Mouse (Mus musculus) megakaryocyte, embryonic 14.5 days (primary cell): ENCODE data around the gene Gm9508. TPM values are rescaled to one million over a fixed set of nuclear protein-coding genes. Genes with fewer than 3 reads are reported as not detected.
A peak's percentile ranks its signal among the peaks of the same experiment; 100 is the strongest.
"Not testable (repeated sequence)": the region's sequence is repeated elsewhere in the genome, so short reads cannot be mapped to it uniquely, and the experiment has no call there.

Source experiments
- H3K27me3 ChIP-seq: replicated peaks from 2 replicates; pipeline ENCODE3; 2012; ENCODE audit warnings: inconsistent platforms
- H3K36me3 ChIP-seq: replicated peaks from 2 replicates; pipeline ENCODE3; 2012; ENCODE audit warnings: low read length, inconsistent platforms, mixed read lengths
- H3K4me1 ChIP-seq: 2 replicates; pipeline ENCODE4 v1.6.1; 2012; ENCODE audit warnings: inconsistent platforms
- H3K4me3 ChIP-seq: replicated peaks from 2 replicates; pipeline ENCODE3; 2012; ENCODE audit warnings: moderate library complexity, mild to moderate bottlenecking, inconsistent platforms
- H3K9me3 ChIP-seq: 2 replicates; pipeline ENCODE4 v1.6.1; 2012; ENCODE audit warnings: inconsistent platforms
- FLI1 ChIP-seq: IDR thresholded peaks from 2 replicates; pipeline ENCODE4 v1.6.1; 2012; ENCODE audit warnings: low read length, inconsistent platforms, mixed read lengths
- GATA1 ChIP-seq: IDR thresholded peaks from 3 replicates; pipeline ENCODE4 v1.6.1; 2012; ENCODE audit warnings: mixed read lengths, low read length, inconsistent platforms, borderline replicate concordance
- polyA plus RNA-seq: library from polyadenylated mRNA; stranded (reverse); fragments of >175 nt; gene quantifications from 2 replicates; pipeline ENCODE4 v1.2.3, GENCODE M21; 2012; ENCODE audit warnings: low replicate concordance; ENCODE audit not compliant: insufficient read depth

The Gm9508 gene
- not detected in 2 replicates for polyA plus RNA-seq

DNA sequence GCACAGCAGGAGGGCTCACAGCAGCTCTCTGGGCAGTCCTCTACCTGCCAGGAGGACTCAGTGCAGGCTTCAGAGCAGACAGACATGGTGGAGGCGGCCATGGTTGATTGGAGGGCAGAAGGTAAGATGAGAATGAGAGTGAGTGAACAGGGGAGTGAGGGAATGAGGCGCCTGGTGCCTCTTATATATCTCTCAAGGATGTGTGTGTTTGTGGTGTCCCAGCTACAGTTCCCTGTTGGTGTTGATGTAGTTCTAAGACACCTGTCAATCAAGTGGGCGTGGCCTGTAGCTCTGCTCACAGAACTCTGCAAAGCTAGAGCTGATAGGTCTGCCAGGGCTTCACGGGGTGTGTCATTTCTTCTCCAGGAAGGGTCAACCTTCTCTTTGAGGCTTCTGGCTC lies at the start of gene Gm9508:
Gm9508 (minus strand) TSS at position 101 of the 400 bp plus-strand sequence.
- no peaks in the 10 kb centered on the region; the same call in 1 of the 2 replicates for H3K4me1 ChIP-seq
- peaks cover 59% of the 10 kb centered on the region for H3K27me3 ChIP-seq
- H3K36me3 ChIP-seq = no peaks in the 10 kb centered on the region
- TF ChIP-seq GATA1 (no peak), FLI1 (no peak)
- H3K9me3 ChIP-seq = peaks cover 22% of the 10 kb centered on the region
- no peak within 1 kb of the TSS for H3K4me3 ChIP-seq

DNA sequence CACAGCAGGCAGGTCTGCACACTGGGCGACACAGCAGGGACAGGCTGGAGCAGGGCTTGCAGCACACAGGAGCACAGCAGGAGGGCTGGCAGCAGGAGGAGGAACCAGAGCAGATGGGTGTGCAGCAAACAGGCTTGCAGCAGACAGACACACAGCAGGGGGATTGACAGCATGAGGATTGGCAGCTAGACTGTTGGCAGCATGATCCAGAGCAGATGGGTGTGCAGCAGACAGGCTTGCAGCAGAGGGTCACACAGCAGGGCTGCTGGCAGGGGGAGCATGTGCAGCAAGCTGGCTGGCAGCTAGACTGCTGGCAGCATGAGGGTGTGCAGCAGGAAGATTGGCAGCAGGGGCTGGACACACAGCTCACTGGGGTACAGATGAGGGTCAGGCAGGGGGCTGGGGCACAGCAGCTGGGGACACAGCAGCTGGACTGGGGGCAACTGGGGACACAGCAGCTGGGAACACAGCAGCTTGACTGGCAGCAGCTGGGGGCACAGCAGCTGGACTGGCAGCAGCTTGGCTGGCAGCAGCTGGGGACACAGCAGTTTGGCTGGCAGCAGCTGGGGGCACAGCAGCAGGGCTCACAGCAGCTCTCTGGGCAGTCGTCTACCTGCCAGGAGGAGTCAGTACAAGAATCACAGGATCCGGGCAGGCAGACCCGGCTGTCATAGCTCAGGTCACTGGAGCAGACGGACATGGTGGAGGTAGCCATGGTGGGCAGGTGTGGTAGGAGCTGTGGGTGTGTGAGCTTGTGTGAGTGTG lies 45.1 kb upstream of the Gm9508 start, which contains the start of gene Gm18596:
Gm18596 (minus strand) TSS at position 715 of the 765 bp plus-strand sequence.
- Histone ChIP-seq H3K27me3 (peaks cover 41% of the 10 kb centered on the region), H3K9me3 (peaks cover 11% of the 10 kb centered on the region)
- not testable (repeated sequence) for H3K36me3 ChIP-seq, H3K4me3 ChIP-seq, H3K4me1 ChIP-seq

DNA sequence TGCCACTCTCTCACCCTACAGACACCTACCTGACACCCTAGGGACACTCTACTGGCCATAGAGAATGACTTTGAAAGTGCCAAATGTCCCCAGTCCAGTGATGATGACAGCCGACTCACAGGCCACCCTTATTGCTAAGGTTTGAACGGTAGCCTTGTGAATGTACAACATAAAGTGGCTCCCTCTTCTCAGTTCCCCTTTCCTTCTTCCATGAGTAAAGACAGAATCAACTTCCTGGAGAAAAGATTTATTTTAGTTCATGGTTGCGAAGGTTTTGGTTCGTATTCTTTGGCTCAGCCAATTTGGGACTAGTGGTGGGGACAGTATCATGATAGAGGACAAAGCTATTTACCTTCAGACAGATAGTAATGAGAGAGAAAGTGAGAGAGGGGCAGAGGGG lies 41.9 kb upstream of the Gm9508 start:
- no peaks in the 10 kb centered on the region for H3K36me3 ChIP-seq

DNA sequence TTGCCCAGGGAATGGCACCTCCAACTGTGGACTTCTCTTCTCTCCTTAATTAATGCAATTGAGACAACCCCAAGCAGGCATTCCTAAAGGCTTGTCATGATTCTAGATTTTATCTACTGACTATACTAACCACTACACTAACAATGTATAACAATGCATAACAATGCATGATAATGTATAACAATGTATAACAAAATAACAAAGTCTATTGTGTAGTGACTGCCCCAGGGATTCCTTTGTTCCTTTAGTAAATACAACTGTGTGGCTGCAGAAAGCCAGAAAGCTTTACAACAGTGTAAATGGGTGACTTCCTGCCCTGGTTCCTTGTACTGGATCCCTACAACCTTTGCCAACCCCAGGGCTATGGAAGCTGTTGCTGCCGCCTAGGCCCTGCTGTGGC lies 38.9 kb upstream of the Gm9508 start:
- H3K4me1 ChIP-seq = peaks cover 9% of the 10 kb centered on the region
- H3K9me3 ChIP-seq = peaks cover 11% of the 10 kb centered on the region
- no peaks in the 10 kb centered on the region for H3K36me3 ChIP-seq
- TF ChIP-seq FLI1 (no peak), GATA1 (no peak)
- H3K4me3 ChIP-seq = no peak overlapping the region
- peaks cover 39% of the 10 kb centered on the region for H3K27me3 ChIP-seq

More for the DNA sequence above, 41.9 kb upstream of the Gm9508 start:
- peaks cover 9% of the 10 kb centered on the region for H3K9me3 ChIP-seq
- no peak overlapping the region for H3K4me3 ChIP-seq
- peaks cover 47% of the 10 kb centered on the region for H3K27me3 ChIP-seq
- peaks cover 3% of the 10 kb centered on the region; the same call in 1 of the 2 replicates for H3K4me1 ChIP-seq
- TF ChIP-seq FLI1 (no peak), GATA1 (no peak)

DNA sequence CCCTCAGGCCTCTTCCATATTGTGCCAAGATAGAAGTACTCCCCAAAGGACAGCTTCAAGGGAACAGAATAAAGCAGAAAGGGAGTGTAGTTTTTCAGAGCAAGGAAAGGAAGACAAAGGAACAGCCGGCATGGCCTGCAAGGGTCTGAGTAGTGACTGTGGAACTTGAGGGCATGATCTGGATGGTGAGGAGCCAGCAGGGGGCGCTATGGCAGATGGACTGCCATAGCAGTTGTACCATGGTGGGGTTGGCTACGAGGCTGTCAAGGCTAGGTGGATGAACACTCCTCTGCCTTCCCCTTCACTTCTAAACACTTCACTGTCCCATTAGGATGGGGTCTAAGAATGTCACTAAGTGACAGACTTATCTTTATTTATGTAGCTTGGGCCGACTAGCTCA lies 32.2 kb upstream of the Gm9508 start:
- TF ChIP-seq FLI1 (no peak), GATA1 (no peak)
- H3K4me1 ChIP-seq = peaks cover 5% of the 10 kb centered on the region
- H3K9me3 ChIP-seq = peaks cover 4% of the 10 kb centered on the region; the same call in 1 of the 2 replicates
- no peaks in the 10 kb centered on the region for H3K36me3 ChIP-seq
- H3K4me3 ChIP-seq = no peak overlapping the region
- peaks cover 29% of the 10 kb centered on the region for H3K27me3 ChIP-seq

DNA sequence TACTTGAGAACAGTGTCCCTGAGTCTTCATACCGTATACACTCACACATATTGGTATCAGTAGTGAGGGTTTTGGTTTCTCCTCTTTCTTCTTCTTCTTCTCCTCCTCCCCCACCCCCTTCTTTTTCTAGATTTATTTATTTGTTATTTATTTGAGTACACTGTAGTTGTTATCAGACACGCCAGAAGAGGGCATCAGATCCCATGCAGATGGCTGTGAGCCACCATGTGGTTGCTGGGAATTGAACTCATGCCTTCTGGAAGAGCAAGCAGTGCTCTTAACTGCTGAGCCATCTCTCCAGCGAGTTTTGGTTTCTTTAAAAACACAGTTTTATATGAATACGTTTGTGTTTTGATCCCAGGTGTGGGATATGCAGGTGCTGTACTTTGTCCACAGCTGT lies 31.2 kb upstream of the Gm9508 start:
- Histone ChIP-seq H3K36me3 (no peaks in the 10 kb centered on the region), H3K27me3 (peaks cover 35% of the 10 kb centered on the region), H3K4me3 (no peak overlapping the region), H3K9me3 (no peaks in the 10 kb centered on the region), H3K4me1 (peaks cover 5% of the 10 kb centered on the region)
- TF ChIP-seq GATA1 = no peak
- no peak for TF ChIP-seq FLI1

DNA sequence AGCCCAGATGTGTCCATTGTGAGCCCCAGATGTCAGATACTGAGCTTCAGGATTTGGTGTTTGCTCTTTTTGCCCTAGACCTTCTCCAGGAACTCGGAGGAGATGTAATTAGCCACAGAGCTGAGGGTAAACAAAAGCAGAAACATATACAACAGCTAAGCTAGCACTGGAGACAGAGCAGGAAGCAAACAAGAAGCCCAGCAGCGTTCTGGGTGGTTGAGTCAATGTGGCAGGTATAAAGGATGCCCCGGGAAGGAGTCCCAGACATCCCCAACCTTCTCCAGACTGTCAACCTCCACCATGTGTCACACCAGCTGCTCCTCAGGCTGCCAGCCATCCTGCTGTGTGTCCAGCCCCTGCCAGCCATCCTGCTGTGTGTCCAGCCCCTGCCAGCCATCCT lies 29.2 kb upstream of the Gm9508 start, which contains the start of gene Gm10100:
Gm10100 (plus strand) TSS at position 301 of the 400 bp plus-strand sequence.
- no peaks in the 10 kb centered on the region for H3K9me3 ChIP-seq
- TF ChIP-seq GATA1 (no peak), FLI1 (no peak)
- H3K36me3 ChIP-seq = no peaks in the 10 kb centered on the region
- no peak within 1 kb of the TSS for H3K4me3 ChIP-seq
- H3K27me3 ChIP-seq = peaks cover 26% of the 10 kb centered on the region
- H3K4me1 ChIP-seq = peaks cover 2% of the 10 kb centered on the region

DNA sequence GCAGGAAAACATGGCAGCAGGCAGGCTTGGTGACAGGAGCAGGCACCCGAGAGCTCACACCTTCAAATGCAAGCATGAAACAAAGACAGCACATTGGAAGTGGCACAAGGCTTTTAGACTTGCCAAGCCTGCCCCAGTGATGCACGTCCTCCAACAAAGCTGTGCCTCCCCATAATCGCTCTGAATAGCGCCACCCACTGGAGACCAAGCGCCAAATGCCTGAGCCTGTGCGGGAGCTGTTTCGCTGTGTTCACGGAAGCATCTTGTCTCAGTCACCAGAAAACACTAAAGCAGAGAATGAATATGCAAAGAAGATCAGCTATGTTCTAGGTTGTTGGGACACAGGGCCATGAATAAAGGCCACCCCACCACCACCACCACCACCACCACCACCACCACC lies 27.8 kb upstream of the Gm9508 start:
- Histone ChIP-seq H3K4me3 (no peak overlapping the region), H3K4me1 (no peaks in the 10 kb centered on the region), H3K27me3 (peaks cover 27% of the 10 kb centered on the region), H3K36me3 (no peaks in the 10 kb centered on the region), H3K9me3 (0 out of 2 replicates have a peak, but pooled peaks cover 4% of the 10 kb centered on the region)
- no peak for TF ChIP-seq GATA1
- no peak for TF ChIP-seq FLI1

DNA sequence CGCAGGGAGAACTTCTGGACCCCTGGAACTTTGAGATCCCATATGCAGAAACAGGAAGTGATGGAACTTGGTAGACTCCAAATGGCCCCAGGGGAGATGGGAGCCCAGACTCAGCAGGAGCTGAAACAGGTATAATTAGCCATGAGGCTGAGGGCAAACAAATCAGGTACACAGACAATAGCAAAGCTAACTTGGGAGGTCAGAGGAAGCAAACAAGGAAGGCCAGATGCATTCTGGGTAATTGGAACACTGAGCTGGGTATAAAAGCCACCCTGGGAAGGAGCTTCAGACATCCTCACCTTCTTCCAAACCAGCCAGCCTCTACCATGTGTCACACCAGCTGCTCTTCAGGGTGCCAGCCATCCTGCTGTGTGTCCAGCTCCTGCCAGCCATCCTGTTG lies 23.3 kb upstream of the Gm9508 start, which contains the start of gene Krtap12-1:
Krtap12-1 (plus strand) TSS at position 301 of the 400 bp plus-strand sequence.
- not testable (repeated sequence) for H3K4me1 ChIP-seq, H3K36me3 ChIP-seq, H3K9me3 ChIP-seq
- Histone ChIP-seq H3K4me3 (peak within 1 kb of the TSS; percentile 50), H3K27me3 (peaks cover 36% of the 10 kb centered on the region)

DNA sequence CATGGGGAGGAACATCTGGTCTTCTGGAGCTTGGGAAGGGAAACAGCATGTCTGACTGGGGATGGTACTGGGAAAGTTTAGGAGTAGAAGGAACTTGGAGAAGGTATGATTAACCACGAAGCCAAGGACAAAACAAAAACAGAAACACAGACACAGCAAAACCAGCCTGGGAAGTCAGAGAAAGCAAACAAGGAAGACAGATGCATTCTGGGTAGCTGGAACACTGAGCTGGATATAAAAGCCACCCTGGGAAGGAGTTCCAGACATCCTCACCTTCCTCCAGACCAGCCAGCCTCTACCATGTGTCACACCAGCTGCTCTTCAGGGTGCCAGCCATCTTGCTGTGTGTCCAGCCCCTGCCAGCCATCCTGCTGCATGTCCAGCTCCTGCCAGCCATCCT lies 18.5 kb upstream of the Gm9508 start, which contains the start of gene Gm10142:
Gm10142 (plus strand) TSS at position 301 of the 400 bp plus-strand sequence.
- TF ChIP-seq GATA1 = no peak
- no peak for TF ChIP-seq FLI1
- Histone ChIP-seq H3K4me1 (peaks cover 11% of the 10 kb centered on the region), H3K9me3 (peaks cover 12% of the 10 kb centered on the region), H3K36me3 (no peaks in the 10 kb centered on the region), H3K4me3 (no peak within 1 kb of the TSS), H3K27me3 (peaks cover 47% of the 10 kb centered on the region)
